Mouse (Mus musculus) ES-CJ7 (cell line): ENCODE results near the gene Art1.

Experiments used
- DNase-seq: peaks from one replicate; pipeline ENCODE4 v3.0.0; 2011; ENCODE audit warnings: low read depth, low spot score

Gene Art1

GRCm38 (mm10) chr7:102101487-102101886, at the start of gene Art1:
Gene Art1, plus strand, starts transcription at chr7:102101743.
- DNase-seq: no peak

GRCm38 (mm10) chr7:102061353-102061752, 40.2 kb upstream of the Art1 start:
- no peak for DNase-seq

GRCm38 (mm10) chr7:102062203-102062602, 39.3 kb upstream of the Art1 start:
- no peak for DNase-seq

- no peak for DNase-seq
These were observed 37.7 kb upstream of the Art1 start for GRCm38 (mm10) chr7:102063891-102064290.

- no peak for DNase-seq
These were observed 36.9 kb upstream of the Art1 start for GRCm38 (mm10) chr7:102064655-102065045.

GRCm38 (mm10) chr7:102065046-102065891, 36.3 kb upstream of the Art1 start, which contains the start of the genes Rnf121, Xndc1 and Xntrpc:
Gene Rnf121, minus strand, starts transcription at chr7:102065469.
Gene Xndc1, plus strand, starts transcription at chr7:102065511.
Gene Xntrpc, plus strand, starts transcription at chr7:102065713.
- DNase-seq: peak; percentile 94

GRCm38 (mm10) chr7:102066363-102066762, 35.2 kb upstream of the Art1 start:
- no peak for DNase-seq

GRCm38 (mm10) chr7:102076714-102077296, 24.7 kb upstream of the Art1 start:
- DNase-seq: peak; percentile 72

GRCm38 (mm10) chr7:102078517-102078916, 23.0 kb upstream of the Art1 start:
- DNase-seq: peak; percentile 53

GRCm38 (mm10) chr7:102080311-102080710, 21.2 kb upstream of the Art1 start:
- DNase-seq: no peak

- no peak for DNase-seq
These were observed 19.8 kb upstream of the Art1 start for GRCm38 (mm10) chr7:102081784-102082183.

- DNase-seq: no peak
These were observed 18.7 kb upstream of the Art1 start, which contains the start of gene Trpc2 for GRCm38 (mm10) chr7:102082816-102083215. Gene Trpc2, plus strand, starts transcription at chr7:102083116.

- no peak for DNase-seq
These were observed 17.4 kb upstream of the Art1 start for GRCm38 (mm10) chr7:102084041-102084696.

- no peak for DNase-seq
These were observed 14.2 kb upstream of the Art1 start for GRCm38 (mm10) chr7:102087336-102087735.

- DNase-seq: peak; percentile 82
These were observed 1.5 kb upstream of the Art1 start for GRCm38 (mm10) chr7:102099760-102100661.

GRCm38 (mm10) chr7:102100868-102101267, 675 bp upstream of the Art1 start:
- DNase-seq: no peak

GRCm38 (mm10) chr7:102102241-102102640, 698 bp downstream of the Art1 start:
- no peak for DNase-seq

GRCm38 (mm10) chr7:102102696-102103095, 1.2 kb downstream of the Art1 start:
- peak; percentile 51 for DNase-seq

GRCm38 (mm10) chr7:102103555-102103954, 2.0 kb downstream of the Art1 start:
- DNase-seq: no peak

GRCm38 (mm10) chr7:102104126-102104525, 2.6 kb downstream of the Art1 start:
- no peak for DNase-seq

- peak; percentile 46 for DNase-seq
These were observed 5.2 kb downstream of the Art1 start for GRCm38 (mm10) chr7:102106700-102107141.
